Mouse (Mus musculus) hindbrain, postnatal 0 days (tissue): ENCODE data around the gene Adamtsl2. TPM values are rescaled to one million over a fixed set of nuclear protein-coding genes. Genes with fewer than 3 reads are reported as not detected.

ENCODE experiments used
- ATAC-seq: fragments of 200-750 bp; cut with Nextera tagmentation; 2 replicates; pipeline ENCODE4 v1.8.0; 2017; ENCODE audit warnings: mild to moderate bottlenecking, moderate TSS enrichment, moderate library complexity
- DNase-seq: peaks from one replicate; pipeline ENCODE4 v3.0.0-alpha.2; 2015; ENCODE audit warnings: low spot score
- H3K27ac ChIP-seq: fragments of 300-500 bp; sonication (generic); 2 replicates; pipeline ENCODE4 v1.5.1; 2014; ENCODE audit warnings: mild to moderate bottlenecking
- H3K27me3 ChIP-seq: fragments of 300-500 bp; sonication (generic); 2 replicates; pipeline ENCODE4 v1.6.1; 2014; ENCODE audit warnings: low read length, mixed read lengths; ENCODE audit not compliant: insufficient read depth
- H3K36me3 ChIP-seq: fragments of 300-500 bp; sonication (generic); 2 replicates; pipeline ENCODE4 v1.6.1; 2014; ENCODE audit warnings: low read length, mixed read lengths; ENCODE audit not compliant: insufficient read depth
- H3K4me1 ChIP-seq: fragments of 300-500 bp; sonication (generic); 2 replicates; pipeline ENCODE4 v1.6.1; 2014; ENCODE audit warnings: antibody characterized with exemption, low read length, mixed read lengths; ENCODE audit not compliant: insufficient read depth
- H3K4me2 ChIP-seq: fragments of 300-500 bp; sonication (generic); 2 replicates; pipeline ENCODE4 v1.6.1; 2014; ENCODE audit warnings: low read depth, mild to moderate bottlenecking, low read length, moderate library complexity, mixed read lengths
- H3K4me3 ChIP-seq: fragments of 300-500 bp; sonication (generic); 2 replicates; pipeline ENCODE4 v1.5.1; 2014; ENCODE audit warnings: low read length
- H3K9ac ChIP-seq: fragments of 300-500 bp; sonication (generic); replicated peaks from 2 replicates; pipeline ENCODE4 v1.6.1; 2014; ENCODE audit warnings: mild to moderate bottlenecking, low read length, moderate library complexity, mixed read lengths
- H3K9me3 ChIP-seq: fragments of 300-500 bp; sonication (generic); 2 replicates; pipeline ENCODE4 v1.6.1; 2016; ENCODE audit warnings: low read length, mixed read lengths
- CTCF ChIP-seq: IDR thresholded peaks from 2 replicates; pipeline ENCODE4 v1.5.1; 2016; ENCODE audit warnings: antibody characterized with exemption, control low read depth, low read depth
- WGBS: fragments of 180-500 bp; shearing (Covaris S2); extraction: QIAGEN DNeasy Blood & Tissue Kit; methylation state at CpG from one replicate; pipeline ENCODE4 v1.1.7; 2014; 5-methylcytosine and 5-hydroxymethylcytosine counted together
- polyA plus RNA-seq: library from polyadenylated mRNA; unstranded; fragments of >200 nt; fragmentation: Nextera tagmentation; extraction: Ambion mirVana; gene quantifications from 2 replicates; pipeline ENCODE4 v1.2.1, GENCODE M21; 2015
- total RNA-seq: library from RNA; depleted of rRNA; stranded (reverse); fragments of >200 nt; gene quantifications from 2 replicates; pipeline ENCODE4 v1.2.3, GENCODE M21; 2014

Adamtsl2 gene
- total and polyA plus RNA-seq, 2 experiments from 2014 or later, result 4.4 to 9.9 TPM

GRCm38 (mm10) chr2:27109052-27109451 is 29.9 kb downstream of the Adamtsl2 start:
- peak; percentile 35 for DNase-seq
- Histone ChIP-seq H3K27ac (no peak overlapping the region), H3K4me2 (no peak overlapping the region), H3K9me3 (no peaks in the 10 kb centered on the region), H3K36me3 (no peaks in the 10 kb centered on the region), H3K4me3 (no peak overlapping the region), H3K27me3 (no peaks in the 10 kb centered on the region), H3K9ac (no peak overlapping the region), H3K4me1 (peaks cover 2% of the 10 kb centered on the region; the same call in 1 of the 2 replicates)
- 49% methylated on average over 5 of the region's 5 CpGs for WGBS
- peak; percentile 39; the same call in 1 of the 2 replicates for ATAC-seq
- TF ChIP-seq CTCF, result no peak

- Histone ChIP-seq H3K27ac (no peak overlapping the region), H3K4me2 (no peak overlapping the region), H3K9me3 (no peaks in the 10 kb centered on the region), H3K27me3 (no peaks in the 10 kb centered on the region), H3K4me1 (no peaks in the 10 kb centered on the region), H3K9ac (no peak overlapping the region), H3K4me3 (no peak overlapping the region), H3K36me3 (no peaks in the 10 kb centered on the region)
- ATAC-seq (no peak), DNase-seq (no peak)
- WGBS, result 69% methylated on average over 20 of the region's 20 CpGs
- TF ChIP-seq CTCF, result no peak
Measured at GRCm38 (mm10) chr2:27112585-27112984, 33.4 kb downstream of the Adamtsl2 start.

- H3K27ac ChIP-seq, result no peak overlapping the region
- ATAC-seq, result no peak
- H3K36me3 ChIP-seq, result no peaks in the 10 kb centered on the region
- TF ChIP-seq CTCF, result no peak
- H3K4me2 ChIP-seq, result no peak overlapping the region
- no peaks in the 10 kb centered on the region for H3K9me3 ChIP-seq
- WGBS, result 87% methylated on average over 10 of the region's 10 CpGs
- H3K9ac ChIP-seq, result no peak overlapping the region
- no peaks in the 10 kb centered on the region for H3K4me1 ChIP-seq
- H3K27me3 ChIP-seq, result no peaks in the 10 kb centered on the region
- DNase-seq, result no peak
- no peak overlapping the region for H3K4me3 ChIP-seq
Measured at GRCm38 (mm10) chr2:27114169-27114568, 35.0 kb downstream of the Adamtsl2 start.

- Histone ChIP-seq H3K4me1 (peaks cover 21% of the 10 kb centered on the region), H3K36me3 (no peaks in the 10 kb centered on the region), H3K9ac (no peak overlapping the region), H3K9me3 (no peaks in the 10 kb centered on the region), H3K27ac (no peak overlapping the region), H3K27me3 (no peaks in the 10 kb centered on the region), H3K4me3 (no peak overlapping the region), H3K4me2 (no peak overlapping the region)
- DNase-seq (no peak), ATAC-seq (no peak)
- no peak for TF ChIP-seq CTCF
- 34% methylated on average over 4 of the region's 4 CpGs for WGBS
Measured at GRCm38 (mm10) chr2:27118452-27118851, 39.3 kb downstream of the Adamtsl2 start.

GRCm38 (mm10) chr2:27119766-27120165 is 40.6 kb downstream of the Adamtsl2 start:
- Histone ChIP-seq H3K36me3 (no peaks in the 10 kb centered on the region), H3K9ac (no peak overlapping the region), H3K4me3 (no peak overlapping the region), H3K27me3 (no peaks in the 10 kb centered on the region), H3K27ac (no peak overlapping the region), H3K9me3 (no peaks in the 10 kb centered on the region), H3K4me2 (no peak overlapping the region), H3K4me1 (peaks cover 21% of the 10 kb centered on the region)
- no peak for TF ChIP-seq CTCF
- DNase-seq (no peak), ATAC-seq (no peak)
- WGBS, result 80% methylated on average over 2 of the region's 2 CpGs

GRCm38 (mm10) chr2:27120241-27120641 is 41.1 kb downstream of the Adamtsl2 start:
- no peak overlapping the region for H3K9ac ChIP-seq
- H3K4me1 ChIP-seq, result peaks cover 21% of the 10 kb centered on the region
- 44% methylated on average over 8 of the region's 8 CpGs for WGBS
- TF ChIP-seq CTCF, result no peak
- no peak overlapping the region for H3K4me3 ChIP-seq
- H3K36me3 ChIP-seq, result no peaks in the 10 kb centered on the region
- H3K4me2 ChIP-seq, result no peak overlapping the region
- no peak overlapping the region for H3K27ac ChIP-seq
- no peaks in the 10 kb centered on the region for H3K9me3 ChIP-seq
- H3K27me3 ChIP-seq, result no peaks in the 10 kb centered on the region
- peak; percentile 66 for DNase-seq
- 0 out of 2 replicates have a peak, but pooled peaks have one; percentile 19 for ATAC-seq

GRCm38 (mm10) chr2:27121626-27122355 is 42.6 kb downstream of the Adamtsl2 start:
- no peak for TF ChIP-seq CTCF
- Histone ChIP-seq H3K9me3 (no peaks in the 10 kb centered on the region), H3K27ac (no peak overlapping the region), H3K4me2 (no peak overlapping the region), H3K36me3 (no peaks in the 10 kb centered on the region), H3K9ac (no peak overlapping the region), H3K4me3 (no peak overlapping the region), H3K4me1 (peaks cover 21% of the 10 kb centered on the region), H3K27me3 (no peaks in the 10 kb centered on the region)
- ATAC-seq (peak; percentile 43; the same call in 1 of the 2 replicates), DNase-seq (peak; percentile 63)
- 15% methylated on average over 9 of the region's 9 CpGs for WGBS
